Mouse (Mus musculus) forebrain, embryonic 12.5 days (tissue): ENCODE measurements around the gene Pdcd2l. TPM values are rescaled to one million over a fixed set of nuclear protein-coding genes. Genes with fewer than 3 reads are reported as not detected.
A peak's percentile ranks its signal among the peaks of the same experiment; 100 is the strongest.

Source experiments
- ATAC-seq: fragments of 200-750 bp; cut with Nextera tagmentation; 2 replicates; pipeline ENCODE4 v1.8.0; 2017; ENCODE audit warnings: moderate TSS enrichment; ENCODE audit not compliant: low FRiP score
- H3K27ac ChIP-seq: fragments of 300-500 bp; sonication (generic); 2 replicates; pipeline ENCODE4 v1.5.1; 2016; ENCODE audit warnings: mild to moderate bottlenecking
- H3K27me3 ChIP-seq: fragments of 300-500 bp; sonication (generic); 2 replicates; pipeline ENCODE4 v1.6.1; 2016; ENCODE audit warnings: mild to moderate bottlenecking
- H3K36me3 ChIP-seq: fragments of 300-500 bp; sonication (generic); replicated peaks from 2 replicates; pipeline ENCODE4 v1.6.1; 2016; ENCODE audit warnings: mild to moderate bottlenecking
- H3K4me1 ChIP-seq: fragments of 300-500 bp; sonication (generic); 2 replicates; pipeline ENCODE4 v1.6.1; 2016
- H3K4me2 ChIP-seq: fragments of 300-500 bp; sonication (generic); 2 replicates; pipeline ENCODE4 v1.6.1; 2016; ENCODE audit warnings: mild to moderate bottlenecking, moderate library complexity
- H3K4me3 ChIP-seq: fragments of 300-500 bp; sonication (generic); replicated peaks from 2 replicates; pipeline ENCODE4 v1.5.1; 2016; ENCODE audit warnings: mild to moderate bottlenecking
- H3K9ac ChIP-seq: fragments of 300-500 bp; sonication (generic); 2 replicates; pipeline ENCODE4 v1.6.1; 2016; ENCODE audit warnings: mild to moderate bottlenecking
- H3K9me3 ChIP-seq: fragments of 300-500 bp; sonication (generic); 2 replicates; pipeline ENCODE4 v1.6.1; 2016
- WGBS: fragments of 180-500 bp; shearing (Covaris S2); methylation state at CpG from one replicate; pipeline ENCODE4 v1.1.7; 2016; 5-methylcytosine and 5-hydroxymethylcytosine counted together
- polyA plus RNA-seq: library from polyadenylated mRNA; unstranded; fragments of >200 nt; fragmentation: Nextera tagmentation; extraction: Ambion mirVana; gene quantifications from 2 replicates; pipeline ENCODE4 v1.2.1, GENCODE M21; 2016

Gene Pdcd2l
- polyA plus RNA-seq, 1 experiment from 2014 or later = 64.1 TPM

GRCm38 (mm10) chr7:34228641-34229040, 32.2 kb upstream of the Pdcd2l start:
- Histone ChIP-seq H3K27me3 (no peaks in the 10 kb centered on the region), H3K4me2 (peak overlapping the region; percentile 81), H3K4me3 (peak overlapping the region; percentile 73), H3K27ac (no peak overlapping the region), H3K9me3 (no peaks in the 10 kb centered on the region), H3K4me1 (peaks cover 25% of the 10 kb centered on the region), H3K36me3 (peaks cover 44% of the 10 kb centered on the region), H3K9ac (peak overlapping the region; percentile 87; the same call in 1 of the 2 replicates)
- WGBS = 55% methylated on average over 9 of the region's 9 CpGs
- ATAC-seq = no peak

GRCm38 (mm10) chr7:34226846-34227245, 30.4 kb upstream of the Pdcd2l start:
- Histone ChIP-seq H3K27me3 (no peaks in the 10 kb centered on the region), H3K36me3 (peaks cover 61% of the 10 kb centered on the region), H3K4me2 (no peak overlapping the region), H3K9me3 (no peaks in the 10 kb centered on the region), H3K4me3 (no peak overlapping the region), H3K4me1 (peaks cover 20% of the 10 kb centered on the region), H3K27ac (no peak overlapping the region), H3K9ac (no peak overlapping the region)
- no peak for ATAC-seq
- 88% methylated on average over 12 of the region's 12 CpGs for WGBS

- no peak overlapping the region for H3K4me2 ChIP-seq
- peaks cover 68% of the 10 kb centered on the region for H3K36me3 ChIP-seq
- no peak overlapping the region for H3K9ac ChIP-seq
- no peak overlapping the region for H3K27ac ChIP-seq
- H3K27me3 ChIP-seq = no peaks in the 10 kb centered on the region
- H3K4me1 ChIP-seq = peaks cover 20% of the 10 kb centered on the region
- H3K9me3 ChIP-seq = no peaks in the 10 kb centered on the region
- no peak overlapping the region for H3K4me3 ChIP-seq
- WGBS = 92% methylated on average over 8 of the region's 8 CpGs
- ATAC-seq = no peak
Observed at GRCm38 (mm10) chr7:34226086-34226485, 29.6 kb upstream of the Pdcd2l start.

- H3K27me3 ChIP-seq = no peaks in the 10 kb centered on the region
- whole genome bisulfite sequencing = 97% methylated on average over 6 of the region's 6 CpGs
- H3K4me1 ChIP-seq = peaks cover 18% of the 10 kb centered on the region
- ATAC-seq = no peak
- peaks cover 86% of the 10 kb centered on the region for H3K36me3 ChIP-seq
- H3K9ac ChIP-seq = no peak overlapping the region
- no peaks in the 10 kb centered on the region for H3K9me3 ChIP-seq
- no peak overlapping the region for H3K4me2 ChIP-seq
- H3K4me3 ChIP-seq = no peak overlapping the region
- no peak overlapping the region for H3K27ac ChIP-seq
Observed at GRCm38 (mm10) chr7:34224308-34224707, 27.8 kb upstream of the Pdcd2l start.

GRCm38 (mm10) chr7:34222340-34222739, 25.9 kb upstream of the Pdcd2l start:
- no peaks in the 10 kb centered on the region for H3K27me3 ChIP-seq

GRCm38 (mm10) chr7:34221594-34222250, 25.3 kb upstream of the Pdcd2l start:
- WGBS = 94% methylated on average over 9 of the region's 9 CpGs
- no peak overlapping the region for H3K4me2 ChIP-seq
- H3K4me3 ChIP-seq = no peak overlapping the region
- no peak overlapping the region for H3K9ac ChIP-seq
- peaks cover 97% of the 10 kb centered on the region for H3K36me3 ChIP-seq
- no peaks in the 10 kb centered on the region for H3K9me3 ChIP-seq
- no peaks in the 10 kb centered on the region for H3K27me3 ChIP-seq
- H3K4me1 ChIP-seq = no peaks in the 10 kb centered on the region; the same call in 1 of the 2 replicates
- no peak for ATAC-seq
- no peak overlapping the region for H3K27ac ChIP-seq

More at GRCm38 (mm10) chr7:34222340-34222739, 25.9 kb upstream of the Pdcd2l start:
- Histone ChIP-seq H3K9ac (no peak overlapping the region), H3K9me3 (no peaks in the 10 kb centered on the region), H3K4me1 (no peaks in the 10 kb centered on the region; the same call in 1 of the 2 replicates), H3K4me2 (no peak overlapping the region), H3K4me3 (no peak overlapping the region), H3K36me3 (peaks cover 97% of the 10 kb centered on the region), H3K27ac (no peak overlapping the region)
- 92% methylated on average over 10 of the region's 10 CpGs for WGBS
- ATAC-seq = no peak

- H3K36me3 ChIP-seq = peaks cover 100% of the 10 kb centered on the region
- ATAC-seq = no peak
- no peaks in the 10 kb centered on the region for H3K9me3 ChIP-seq
- no peaks in the 10 kb centered on the region for H3K27me3 ChIP-seq
- H3K4me3 ChIP-seq = no peak overlapping the region
- H3K9ac ChIP-seq = no peak overlapping the region
- H3K27ac ChIP-seq = no peak overlapping the region
- 68% methylated on average over 1 of the region's 1 CpGs for WGBS
- no peaks in the 10 kb centered on the region for H3K4me1 ChIP-seq
- H3K4me2 ChIP-seq = no peak overlapping the region
Observed at GRCm38 (mm10) chr7:34218496-34218895, 22.0 kb upstream of the Pdcd2l start.

- no peaks in the 10 kb centered on the region for H3K27me3 ChIP-seq
- ATAC-seq = no peak
- H3K4me1 ChIP-seq = no peaks in the 10 kb centered on the region
- no peak overlapping the region for H3K4me2 ChIP-seq
- no peaks in the 10 kb centered on the region for H3K9me3 ChIP-seq
- peaks cover 99% of the 10 kb centered on the region for H3K36me3 ChIP-seq
- 86% methylated on average over 10 of the region's 10 CpGs for WGBS
- H3K27ac ChIP-seq = no peak overlapping the region
- no peak overlapping the region for H3K4me3 ChIP-seq
- no peak overlapping the region for H3K9ac ChIP-seq
Observed at GRCm38 (mm10) chr7:34216474-34216873, 20.0 kb upstream of the Pdcd2l start.

GRCm38 (mm10) chr7:34215481-34215880, 19.0 kb upstream of the Pdcd2l start:
- 95% methylated on average over 9 of the region's 9 CpGs for WGBS
- H3K9ac ChIP-seq = no peak overlapping the region
- H3K27ac ChIP-seq = no peak overlapping the region
- no peak for ATAC-seq
- H3K4me2 ChIP-seq = no peak overlapping the region
- H3K4me1 ChIP-seq = no peaks in the 10 kb centered on the region
- H3K4me3 ChIP-seq = no peak overlapping the region
- no peaks in the 10 kb centered on the region for H3K9me3 ChIP-seq
- no peaks in the 10 kb centered on the region for H3K27me3 ChIP-seq
- peaks cover 99% of the 10 kb centered on the region for H3K36me3 ChIP-seq

- Histone ChIP-seq H3K27me3 (no peaks in the 10 kb centered on the region), H3K27ac (no peak overlapping the region), H3K9ac (no peak overlapping the region), H3K9me3 (no peaks in the 10 kb centered on the region), H3K4me1 (no peaks in the 10 kb centered on the region), H3K36me3 (peaks cover 99% of the 10 kb centered on the region), H3K4me3 (no peak overlapping the region), H3K4me2 (no peak overlapping the region)
- ATAC-seq = no peak
- WGBS = 91% methylated on average over 8 of the region's 8 CpGs
Observed at GRCm38 (mm10) chr7:34214644-34215043, 18.2 kb upstream of the Pdcd2l start.

GRCm38 (mm10) chr7:34213281-34213680, 16.8 kb upstream of the Pdcd2l start:
- no peak overlapping the region for H3K4me2 ChIP-seq
- H3K27me3 ChIP-seq = no peaks in the 10 kb centered on the region
- H3K36me3 ChIP-seq = peaks cover 99% of the 10 kb centered on the region
- H3K9me3 ChIP-seq = no peaks in the 10 kb centered on the region
- H3K27ac ChIP-seq = no peak overlapping the region
- no peak overlapping the region for H3K9ac ChIP-seq
- no peaks in the 10 kb centered on the region for H3K4me1 ChIP-seq
- H3K4me3 ChIP-seq = no peak overlapping the region
- no peak for ATAC-seq
- 95% methylated on average over 7 of the region's 7 CpGs for WGBS

GRCm38 (mm10) chr7:34208027-34208745, 11.7 kb upstream of the Pdcd2l start:
- no peaks in the 10 kb centered on the region for H3K9me3 ChIP-seq
- no peaks in the 10 kb centered on the region for H3K27me3 ChIP-seq
- no peak overlapping the region for H3K4me3 ChIP-seq
- ATAC-seq = no peak
- H3K4me1 ChIP-seq = no peaks in the 10 kb centered on the region
- no peak overlapping the region for H3K9ac ChIP-seq
- no peak overlapping the region for H3K27ac ChIP-seq
- H3K4me2 ChIP-seq = no peak overlapping the region
- WGBS = 90% methylated on average over 9 of the region's 9 CpGs
- H3K36me3 ChIP-seq = peaks cover 99% of the 10 kb centered on the region

- Histone ChIP-seq H3K4me2 (no peak overlapping the region), H3K27ac (no peak overlapping the region), H3K9ac (no peak overlapping the region), H3K4me1 (no peaks in the 10 kb centered on the region), H3K9me3 (no peaks in the 10 kb centered on the region), H3K27me3 (no peaks in the 10 kb centered on the region), H3K4me3 (no peak overlapping the region), H3K36me3 (peaks cover 99% of the 10 kb centered on the region)
- WGBS = 93% methylated on average over 6 of the region's 6 CpGs
- no peak for ATAC-seq
Observed at GRCm38 (mm10) chr7:34206331-34206730, 9.9 kb upstream of the Pdcd2l start.
